Mouse (Mus musculus) spleen, adult 12 weeks (tissue): Measurements from ENCODE around the gene Ulk4.
"Not testable (repeated sequence)": the region's sequence is repeated elsewhere in the genome, so short reads cannot be mapped to it uniquely, and the experiment has no call there.

ENCODE experiments used
- DNase-seq: peaks from one replicate; pipeline ENCODE4 v3.0.0; 2022; ENCODE audit warnings: low spot score

Ulk4 gene

DNA sequence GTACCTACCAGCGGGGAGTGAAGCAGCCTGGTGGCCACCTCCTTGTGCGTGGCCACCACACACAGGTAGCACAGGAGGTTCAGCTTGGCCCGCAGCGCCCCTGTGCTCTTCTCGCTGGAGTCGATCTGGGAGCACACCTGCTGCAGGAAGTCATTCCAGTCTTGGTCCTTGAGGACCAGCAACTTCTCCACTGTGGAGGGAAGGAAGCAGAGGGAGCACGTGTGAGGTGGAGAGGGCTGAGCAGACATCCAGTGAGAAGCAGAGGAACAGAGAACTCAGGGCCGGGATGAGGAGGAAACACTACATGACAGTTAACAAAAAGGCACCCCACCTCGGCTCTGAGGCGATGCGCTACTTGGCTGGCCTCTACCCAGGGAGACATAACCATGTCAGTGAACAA, 26.1 kb downstream of the Ulk4 start:
- no peak for DNase-seq

DNA sequence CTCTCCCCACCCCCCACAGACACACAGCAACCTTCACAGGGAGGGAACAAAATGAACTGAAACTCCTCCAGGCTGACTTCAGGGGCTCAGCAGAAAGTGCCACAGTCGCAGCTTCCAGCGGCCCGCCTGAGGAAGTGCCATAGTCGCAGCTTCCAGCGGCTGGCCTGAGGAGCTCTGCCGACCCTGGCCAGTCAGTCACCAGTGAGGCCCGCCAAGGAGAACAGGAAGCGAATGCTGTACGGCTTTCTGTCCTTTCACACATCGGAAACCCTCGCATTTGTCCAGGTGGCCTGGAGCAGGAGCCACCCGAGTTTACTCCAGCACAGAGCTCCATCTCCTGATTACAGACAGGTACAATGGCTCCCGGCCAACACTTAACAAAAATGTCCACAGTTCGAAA, 27.2 kb downstream of the Ulk4 start:
- DNase-seq, result no peak

DNA sequence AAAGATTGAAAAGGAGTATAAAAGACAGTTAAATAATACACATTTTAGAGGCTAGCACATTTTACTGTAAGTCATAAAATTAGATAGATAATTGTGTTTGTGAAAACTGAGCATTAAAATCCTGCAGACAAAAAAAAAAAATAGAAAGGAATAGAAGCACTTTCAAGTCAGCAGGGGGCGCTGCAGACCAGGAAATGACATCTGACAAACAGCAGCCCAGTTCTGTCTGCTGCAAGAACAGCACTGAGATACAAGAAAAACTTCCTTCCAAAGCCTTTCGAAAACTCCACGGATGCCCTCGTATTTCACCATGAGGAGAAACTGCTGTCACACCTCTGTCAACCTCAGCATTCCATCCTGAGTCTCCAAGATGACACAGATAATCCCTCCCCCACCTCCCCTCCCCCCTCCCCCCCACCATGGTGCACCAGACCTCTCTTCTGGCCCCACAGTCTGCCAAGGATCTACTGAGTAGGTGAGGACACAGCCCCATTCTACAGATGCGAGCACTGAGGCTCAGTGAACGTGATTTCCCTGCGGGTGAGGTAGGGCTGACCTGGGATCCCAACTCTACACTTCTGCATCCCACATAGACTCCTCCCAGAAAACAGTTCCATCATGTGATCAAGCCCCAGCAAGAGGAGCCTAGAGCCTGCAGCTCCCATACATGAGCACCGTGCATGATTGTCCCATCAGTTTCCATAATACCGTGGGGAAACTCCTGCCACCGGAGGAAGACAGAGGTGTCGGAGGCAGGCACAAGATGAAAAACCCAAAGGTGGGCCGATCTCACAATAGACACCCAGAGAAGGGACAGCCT, 28.8 kb downstream of the Ulk4 start:
- peak; percentile 59 for DNase-seq

DNA sequence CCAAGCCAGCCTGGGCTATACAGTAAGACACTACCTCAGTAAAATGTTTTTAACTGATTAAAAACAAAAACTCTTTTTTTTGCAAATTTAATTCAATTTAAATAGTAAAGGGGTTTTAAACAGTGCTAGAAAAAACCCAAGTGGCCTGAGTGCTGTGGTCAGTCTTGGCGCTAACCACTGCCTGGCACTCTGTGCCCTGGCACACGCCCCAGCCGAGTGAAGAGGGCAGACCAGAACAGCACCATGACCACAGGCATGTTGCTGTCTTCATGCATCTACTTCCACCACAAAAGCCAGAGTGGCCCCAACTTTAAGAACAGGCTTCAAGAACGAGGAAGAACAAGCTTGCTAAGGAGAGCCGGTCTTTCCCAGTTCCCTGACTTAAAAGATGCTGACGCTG, 29.9 kb downstream of the Ulk4 start:
- DNase-seq, result no peak

DNA sequence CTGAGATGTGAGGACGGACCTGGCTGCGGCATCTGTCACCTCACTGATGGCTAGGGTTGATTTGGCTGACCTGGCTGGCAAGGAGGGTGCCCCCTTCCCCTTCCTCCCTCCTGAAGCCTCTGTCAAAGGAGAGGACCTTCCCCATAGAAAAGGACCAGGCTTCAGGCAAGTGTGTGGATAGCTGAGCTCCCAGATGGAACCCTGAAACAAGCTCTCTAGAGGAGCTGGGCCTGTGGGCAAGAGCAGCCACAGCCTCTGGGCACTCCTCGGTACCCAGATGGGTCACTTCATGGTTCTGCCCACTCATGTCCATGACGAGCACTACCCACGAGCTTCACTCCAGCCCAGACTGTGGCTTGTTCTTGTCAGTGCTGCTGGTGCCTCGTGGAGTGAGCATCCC, 34.7 kb downstream of the Ulk4 start:
- DNase-seq, result no peak

DNA sequence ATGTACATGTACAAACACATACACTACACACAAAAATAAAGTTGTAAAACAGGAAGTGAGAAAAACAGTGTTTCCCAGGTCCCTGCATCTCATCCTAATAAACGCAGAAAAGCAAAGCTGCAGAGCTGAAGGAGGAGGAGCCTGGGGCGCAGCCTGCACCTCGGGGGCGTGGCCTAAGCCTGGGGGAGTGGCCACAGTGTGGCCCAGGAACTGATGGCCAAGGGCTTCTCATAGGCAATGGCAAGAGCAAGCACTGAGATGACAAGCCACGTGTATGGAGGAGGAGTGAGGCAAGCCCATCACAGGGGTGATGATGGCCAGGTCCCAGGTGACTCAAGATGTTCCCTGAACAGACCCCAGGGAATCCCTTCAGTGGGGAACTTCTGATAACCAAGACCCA, 35.2 kb downstream of the Ulk4 start:
- DNase-seq, result no peak

DNA sequence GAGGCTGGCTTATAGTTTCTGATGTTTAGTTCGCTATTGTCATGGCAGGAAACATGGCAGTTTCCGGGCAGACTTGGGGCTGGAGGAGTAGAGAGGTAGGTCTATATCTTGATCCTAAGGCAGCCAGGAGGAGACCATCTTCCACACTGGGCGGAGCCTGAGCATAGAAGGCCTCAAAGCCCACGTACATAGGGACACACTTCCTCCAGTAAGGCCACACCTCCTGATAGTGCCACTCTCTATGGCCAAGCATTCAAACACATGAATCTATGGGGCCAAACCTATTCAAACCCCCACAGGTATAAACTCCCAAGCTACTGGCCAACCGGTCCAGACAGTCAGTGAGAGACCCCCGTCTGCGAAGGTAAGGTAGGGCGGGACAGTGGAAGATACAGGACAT, 35.6 kb downstream of the Ulk4 start:
- DNase-seq, result no peak

DNA sequence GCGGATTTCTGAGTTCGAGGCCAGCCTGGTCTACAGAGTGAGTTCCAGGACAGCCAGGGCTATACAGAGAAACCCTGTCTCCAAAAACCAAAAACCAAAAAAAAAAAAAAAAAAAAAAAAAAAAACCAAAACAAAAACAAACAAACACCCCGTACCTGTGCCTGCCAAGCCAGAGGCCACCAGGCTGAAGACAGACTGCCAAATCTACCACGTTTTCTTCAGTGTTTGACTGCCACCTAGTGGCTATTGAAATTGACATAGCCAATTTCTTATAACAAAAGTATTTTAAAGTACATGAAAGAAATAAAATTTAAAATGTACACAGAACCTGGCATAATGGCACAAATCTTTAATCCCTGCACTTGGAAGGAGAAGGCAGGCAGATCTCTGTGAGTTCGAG, 36.8 kb downstream of the Ulk4 start:
- not testable (repeated sequence) for DNase-seq

DNA sequence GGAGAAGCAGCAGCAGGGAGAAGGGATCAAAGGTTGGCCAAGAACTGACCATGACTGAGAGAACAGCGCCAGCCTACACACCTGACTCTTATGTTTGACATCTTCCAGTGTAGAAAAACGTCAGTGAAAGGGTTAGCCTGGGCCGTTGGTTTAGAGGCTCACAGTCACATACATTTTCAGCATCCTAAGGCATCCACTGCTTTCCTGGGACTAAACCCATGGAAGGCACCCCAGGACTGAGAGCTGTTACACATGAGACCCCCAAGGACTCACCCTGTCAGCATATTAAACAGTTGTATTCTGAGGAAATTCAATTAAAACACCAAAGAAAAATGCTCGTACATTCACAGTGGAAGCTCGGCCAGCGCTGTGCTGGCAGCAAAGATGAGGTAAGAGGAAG, 37.4 kb downstream of the Ulk4 start:
- DNase-seq, result no peak

DNA sequence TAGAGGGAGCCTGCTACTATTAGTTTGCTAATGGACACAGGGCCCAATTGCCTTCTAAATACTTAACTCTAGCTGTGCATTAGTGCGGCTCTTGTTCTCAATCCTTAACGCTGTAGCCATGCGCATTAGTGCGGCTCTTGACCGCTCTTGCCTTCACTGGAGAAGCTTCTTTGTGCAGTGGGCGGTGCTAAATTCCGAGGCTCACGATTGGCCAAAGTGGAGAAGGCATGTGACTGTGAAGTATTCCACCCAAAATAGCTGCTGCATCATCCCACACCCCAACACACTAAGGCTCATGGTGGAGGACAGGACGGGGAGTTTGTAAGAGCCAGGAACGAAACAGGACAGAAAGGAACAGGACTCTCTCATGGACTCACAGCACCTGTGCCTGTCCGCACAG, 58.4 kb downstream of the Ulk4 start:
- DNase-seq, result no peak

DNA sequence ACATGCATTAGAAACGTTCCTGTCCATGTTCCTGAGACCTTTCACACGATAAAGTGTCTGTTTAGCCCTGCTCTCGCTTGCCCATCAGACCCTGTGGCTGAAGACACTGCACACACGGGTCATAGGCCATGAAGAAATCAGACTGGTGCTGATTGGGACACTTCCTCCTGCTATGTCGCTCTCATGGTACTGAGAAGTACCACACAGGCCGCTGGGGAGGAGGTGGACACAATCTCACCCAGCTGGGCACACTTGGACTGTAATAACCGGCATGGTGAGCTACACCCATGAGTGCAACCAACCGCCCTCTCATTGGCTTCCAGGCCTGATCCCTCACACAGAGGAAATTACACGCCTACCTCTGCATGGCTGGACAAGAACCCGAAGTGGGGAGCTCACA, 58.8 kb downstream of the Ulk4 start:
- DNase-seq, result no peak

DNA sequence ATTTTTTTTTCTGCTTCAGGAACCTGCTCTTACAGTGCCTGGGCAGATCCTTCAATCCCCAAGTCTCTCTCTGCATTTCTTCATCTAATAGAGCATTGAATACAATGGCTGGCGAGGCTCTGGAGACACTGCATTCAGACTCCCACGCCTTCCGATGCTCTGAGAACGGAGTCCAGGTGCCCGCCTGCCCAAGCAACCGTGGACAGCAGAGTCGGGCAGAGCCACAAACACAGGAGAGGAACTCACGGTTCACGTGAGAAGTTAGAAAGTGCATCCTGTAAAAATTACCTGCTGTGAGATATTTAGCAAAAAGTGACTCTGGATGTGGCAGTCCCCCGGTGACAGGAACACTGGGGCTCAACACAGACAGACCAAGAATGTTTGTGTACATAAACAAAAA, 59.3 kb downstream of the Ulk4 start:
- DNase-seq, result no peak

DNA sequence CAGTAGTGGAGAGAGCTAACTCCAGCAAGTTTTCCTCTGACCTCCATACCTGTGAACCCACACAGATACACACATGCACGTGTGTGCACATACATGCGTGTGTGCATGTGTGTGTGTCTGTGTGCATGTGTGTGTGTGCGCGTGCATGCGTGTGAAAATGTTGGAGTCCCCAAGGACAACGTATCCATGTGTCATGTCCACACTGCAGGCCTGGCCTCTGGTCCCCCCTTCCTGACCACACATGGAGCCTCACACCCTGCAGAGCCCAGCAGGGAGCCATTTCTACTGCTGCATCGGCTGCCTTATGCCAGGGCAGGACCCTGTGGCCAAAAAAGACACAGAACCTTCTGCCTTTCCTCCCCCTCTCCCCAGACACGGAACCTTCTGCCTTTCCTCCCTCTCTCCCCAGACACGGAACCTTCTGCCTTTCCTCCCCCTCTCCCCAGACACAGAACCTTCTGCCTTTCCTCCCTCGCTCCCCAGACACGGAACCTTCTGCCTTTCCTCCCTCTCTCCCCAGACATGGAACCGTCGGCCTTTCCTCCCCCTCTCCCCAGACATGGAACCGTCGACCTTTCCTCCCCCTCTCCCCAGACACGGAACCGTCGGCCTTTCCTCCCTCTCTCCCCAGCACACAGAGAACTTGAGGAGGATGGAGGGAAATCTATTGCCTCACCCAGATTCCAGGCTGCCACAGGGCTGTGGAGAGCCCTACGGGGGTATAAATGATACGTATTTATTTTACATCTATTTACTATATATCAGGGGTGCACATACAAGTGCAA, 60.3 kb downstream of the Ulk4 start:
- no peak for DNase-seq

DNA sequence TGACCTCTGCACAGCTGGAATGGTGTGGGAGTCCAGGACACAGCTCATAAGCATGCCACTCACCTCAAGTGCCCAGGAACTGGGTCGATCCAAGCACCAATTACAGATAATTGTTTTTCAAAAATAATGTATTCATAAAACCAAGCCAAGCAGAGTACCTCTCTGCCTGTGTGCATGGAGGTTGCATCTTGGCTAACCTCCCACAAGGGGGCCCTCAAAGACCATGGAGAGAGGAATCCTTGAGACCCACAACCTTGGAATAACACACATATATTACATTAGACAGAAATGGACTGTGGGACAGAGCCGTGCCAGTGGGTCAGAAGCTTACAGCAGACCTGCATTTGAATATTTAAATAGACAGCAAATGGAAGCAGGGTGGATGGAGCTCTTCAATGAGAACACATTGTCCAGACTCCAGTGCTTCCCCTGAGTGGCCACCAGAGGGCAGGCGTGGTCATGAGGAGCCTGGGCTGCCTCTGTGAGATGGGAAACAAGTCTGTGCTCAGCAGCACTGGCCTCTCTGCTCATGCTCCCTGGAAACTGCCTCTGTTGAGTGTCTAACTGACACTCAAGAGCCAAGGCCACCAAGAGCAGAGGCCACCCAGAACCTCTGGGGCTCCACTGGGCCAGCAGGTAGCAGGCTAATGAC, 61.5 kb downstream of the Ulk4 start:
- DNase-seq, result no peak

DNA sequence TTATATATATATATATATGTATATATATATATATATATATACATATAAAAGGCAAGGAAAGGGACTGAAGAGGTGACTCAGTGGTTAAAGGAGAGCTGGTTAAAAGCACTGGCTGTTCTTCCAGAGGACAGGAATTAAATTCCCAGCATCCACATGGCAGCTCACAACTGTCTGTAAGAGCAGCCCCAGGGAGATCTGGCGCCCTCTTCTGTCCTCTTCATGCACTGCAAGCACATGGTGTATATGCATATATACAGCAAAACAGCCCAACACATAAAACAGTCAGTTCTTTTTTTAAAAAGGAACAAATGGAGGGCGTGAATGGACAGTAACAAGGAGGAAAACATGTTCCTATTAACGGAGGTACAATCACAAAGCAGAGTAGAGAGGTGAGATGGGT, 64.7 kb downstream of the Ulk4 start:
- no peak for DNase-seq

DNA sequence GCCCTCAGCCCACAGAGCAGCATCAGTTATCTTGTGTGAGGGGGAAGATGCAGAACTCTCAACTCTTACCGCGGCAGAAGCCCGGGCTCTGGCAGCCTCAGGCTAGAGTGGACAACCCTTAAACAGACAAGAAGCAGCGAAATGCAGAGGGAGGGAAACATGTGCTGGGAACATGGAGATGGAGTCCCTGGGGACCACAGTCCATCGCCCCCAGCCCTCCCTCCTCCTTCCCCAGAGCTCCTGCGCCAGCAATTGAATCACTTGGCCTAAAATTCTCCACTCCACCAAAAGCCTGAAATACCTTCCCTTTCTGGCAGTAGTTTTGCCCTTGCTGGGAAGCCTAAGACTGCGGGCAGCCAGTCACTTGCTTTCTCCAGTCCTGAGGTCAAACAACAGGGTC, 72.0 kb downstream of the Ulk4 start:
- DNase-seq, result no peak

DNA sequence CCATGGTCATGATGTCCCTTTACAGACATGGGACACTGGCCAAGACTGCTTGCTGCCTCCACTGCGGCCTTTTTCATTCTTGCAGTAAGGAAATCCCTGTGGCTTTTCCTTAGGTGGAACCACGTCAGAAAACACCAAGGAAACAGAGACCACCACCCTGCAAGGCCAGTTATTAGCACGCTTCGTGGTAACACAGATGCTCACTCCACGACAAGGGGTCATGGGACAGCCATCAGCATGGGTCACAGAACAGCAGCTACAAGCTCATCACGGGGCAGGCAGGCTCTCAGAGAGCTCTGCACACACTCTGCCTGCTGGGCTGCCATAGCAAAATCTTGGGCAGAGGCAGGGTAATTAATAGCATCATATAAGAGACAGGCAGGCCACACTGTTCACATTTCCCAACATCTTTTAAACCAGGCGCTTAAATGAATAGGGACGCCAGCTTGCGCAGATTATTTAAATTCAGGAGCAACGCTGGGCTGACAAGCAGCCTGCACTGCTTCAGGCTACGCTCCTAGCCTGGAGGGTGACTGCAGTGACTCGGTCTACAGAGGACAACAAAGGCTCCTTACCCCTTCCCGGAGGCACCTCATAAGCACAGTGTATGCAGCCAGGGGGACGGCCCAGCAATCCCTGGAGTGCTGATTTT, 72.7 kb downstream of the Ulk4 start:
- no peak for DNase-seq

DNA sequence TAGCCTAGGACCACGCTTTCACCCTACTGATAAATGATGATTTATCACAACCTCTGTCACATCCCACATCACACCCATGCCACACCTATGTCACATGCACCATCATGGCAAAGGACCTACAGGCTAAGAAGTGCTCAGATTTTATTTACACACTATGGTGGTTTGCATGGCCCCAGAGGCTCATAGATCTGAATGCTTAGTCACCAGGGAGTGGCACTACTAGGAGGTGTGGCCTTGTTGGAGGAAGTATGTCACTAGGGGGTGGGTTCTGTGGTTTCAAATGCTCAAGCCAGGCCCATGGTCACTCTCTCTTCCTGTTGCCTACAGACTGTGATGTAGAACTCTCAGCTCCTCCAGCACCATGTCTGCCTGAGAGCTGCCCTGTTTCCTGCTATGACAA, 73.3 kb downstream of the Ulk4 start:
- DNase-seq, result no peak

DNA sequence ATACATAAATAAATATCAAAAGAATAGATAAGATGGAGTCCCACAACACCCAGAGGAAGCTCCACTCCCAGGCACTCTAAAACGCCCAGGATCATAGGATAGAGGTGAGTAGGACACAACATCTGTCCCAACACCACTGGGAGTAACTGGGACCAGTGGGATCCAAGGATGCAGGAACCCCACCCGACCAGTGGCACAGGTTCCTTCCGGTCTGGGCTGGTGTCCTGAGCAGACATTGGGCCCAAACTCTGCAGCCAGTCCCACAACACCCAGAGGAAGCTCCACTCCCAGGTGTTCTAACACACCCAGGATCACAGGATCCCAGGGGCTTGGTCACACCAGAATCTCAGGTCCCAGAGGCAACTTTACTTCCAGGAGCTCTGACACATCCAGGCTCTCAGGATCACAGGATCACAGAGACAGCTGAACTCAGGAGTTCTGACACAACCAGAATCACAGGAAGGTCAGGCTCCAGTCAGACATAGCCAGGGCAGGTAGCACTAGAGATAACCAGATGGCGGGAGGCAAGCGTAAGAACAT, 77.8 kb downstream of the Ulk4 start:
- DNase-seq, result not testable (repeated sequence)

DNA sequence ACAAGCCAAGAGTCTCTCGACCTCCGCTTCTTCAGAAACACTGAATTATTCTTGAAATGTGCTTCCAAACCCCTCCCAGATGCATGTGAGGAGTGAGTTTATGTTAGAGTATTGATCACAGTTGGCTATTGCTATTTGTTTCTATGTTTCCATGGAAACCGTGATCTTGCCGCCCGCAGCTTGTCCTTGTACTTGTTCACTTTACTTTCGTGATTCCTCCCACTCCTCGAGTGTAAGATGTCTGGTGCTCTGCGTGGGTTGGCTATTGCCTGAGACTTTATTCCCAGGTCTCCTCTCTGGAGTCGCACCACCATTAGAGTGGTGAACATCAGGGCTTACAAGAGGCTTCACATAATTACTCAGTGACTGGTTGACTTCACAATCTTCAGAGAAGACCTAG, 80.5 kb downstream of the Ulk4 start:
- no peak for DNase-seq

DNA sequence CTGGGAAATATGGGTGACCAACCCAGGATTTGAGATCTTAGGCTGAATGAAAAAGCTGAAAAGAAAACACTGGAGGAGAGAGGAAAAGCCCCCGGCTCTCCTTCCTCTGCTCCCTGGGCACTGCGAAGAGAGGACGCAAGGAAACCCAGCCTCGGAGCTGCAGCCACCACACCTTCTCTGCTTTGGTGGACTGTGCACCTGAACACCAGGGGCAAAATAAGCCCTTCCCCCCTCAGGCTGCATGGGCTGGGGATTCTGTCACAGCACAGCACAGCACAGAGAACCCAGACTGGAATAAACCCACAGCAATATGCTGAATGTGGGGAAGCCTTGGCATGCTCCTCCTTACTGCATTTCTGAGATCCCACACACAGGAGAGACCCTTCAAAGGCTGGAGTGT, 81.9 kb downstream of the Ulk4 start:
- no peak for DNase-seq

DNA sequence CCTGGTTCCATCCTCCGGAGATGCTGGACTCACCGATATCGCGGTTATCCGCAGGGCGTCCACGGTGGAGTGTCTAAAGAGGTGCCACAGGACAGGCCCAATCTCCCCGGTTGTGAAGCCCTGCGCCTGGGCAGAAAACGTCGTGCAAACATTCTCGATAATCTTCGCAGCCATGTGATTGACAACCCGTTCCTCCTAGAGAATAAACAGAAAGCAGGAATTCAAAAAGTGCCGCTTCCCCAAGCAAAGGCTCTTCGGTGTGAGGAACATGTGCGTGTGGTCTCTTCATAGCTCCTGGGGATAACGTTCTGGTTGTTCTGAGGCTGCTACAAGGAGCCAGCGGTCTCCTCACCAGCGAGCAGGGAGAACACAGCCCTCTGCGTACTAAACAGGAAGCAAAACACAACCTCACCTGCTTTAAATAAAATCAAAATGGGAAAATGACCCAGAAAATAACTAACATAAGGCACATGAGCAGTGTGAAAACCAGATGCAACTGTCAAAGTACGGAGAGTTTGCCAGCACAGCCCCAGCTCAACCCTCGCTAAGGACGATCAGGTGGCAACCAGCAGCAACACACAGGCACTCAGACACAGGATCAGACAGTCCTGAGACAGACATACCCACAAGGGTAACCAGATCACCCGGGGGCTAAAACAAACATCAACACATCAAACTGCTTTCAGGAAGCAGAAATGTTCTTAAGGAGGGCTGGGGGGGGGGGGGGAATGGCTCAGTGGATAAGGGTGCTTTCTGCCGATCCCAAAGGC, 84.2 kb downstream of the Ulk4 start:
- no peak for DNase-seq
